Mouse (Mus musculus) brain, adult 10 weeks (tissue): Measurements from ENCODE around the gene Hmgb2. TPM values are rescaled to one million over a fixed set of nuclear protein-coding genes. Genes with fewer than 3 reads are reported as not detected.

ENCODE experiments used
- polyA plus RNA-seq: library from polyadenylated mRNA; stranded (reverse); fragments of 350-450 nt; fragmentation: Illumina TruSeq; extraction: RNeasy Lipid Tissue Mini Kit (QIAGEN cat#74804); gene quantifications from one replicate; pipeline ENCODE4 v1.2.3, GENCODE M21; 2015; ENCODE audit warnings: low read depth, low replicate concordance

The Hmgb2 gene
- polyA plus RNA-seq = 5.9 TPM

GRCm38 (mm10) chr8:57511316-57512118 lies at the start of gene Hmgb2:
TSS of gene Hmgb2 (plus strand) at chr8:57511907.

GRCm38 (mm10) chr8:57487441-57488155 lies 24.1 kb upstream of the Hmgb2 start, which contains the start of gene Sap30:
TSS of gene Sap30 (minus strand) at chr8:57487860.

Other genes starting within 250 kb of the Hmgb2 start
- not detected for gene Hand2, start 190.9 kb upstream of the Hmgb2 start, polyA plus RNA-seq
- 76.7 TPM for gene Scrg1, start 56.0 kb upstream of the Hmgb2 start, polyA plus RNA-seq
- gene Sap30, start 24.0 kb upstream of the Hmgb2 start, polyA plus RNA-seq = 8.5 TPM
- gene Galnt7, start 141.1 kb downstream of the Hmgb2 start, polyA plus RNA-seq = 7.7 TPM